Mouse (Mus musculus) forebrain, embryonic 11.5 days (tissue): ENCODE measurements around the gene Mog. TPM values are rescaled to one million over a fixed set of nuclear protein-coding genes. Genes with fewer than 3 reads are reported as not detected.

ENCODE experiments used
- ATAC-seq: fragments of 200-750 bp; cut with Nextera tagmentation; replicated peaks from 2 replicates; pipeline ENCODE4 v1.8.0; 2017; ENCODE audit warnings: moderate TSS enrichment; ENCODE audit not compliant: low FRiP score
- DNase-seq: peaks from one replicate; pipeline ENCODE4 v3.0.0-alpha.2; 2017; ENCODE audit warnings: low spot score
- H3K27ac ChIP-seq: fragments of 300-500 bp; sonication (generic); 2 replicates; pipeline ENCODE4 v1.5.1; 2014; ENCODE audit warnings: low read depth, low read length
- H3K27me3 ChIP-seq: fragments of 300-500 bp; sonication (generic); 2 replicates; pipeline ENCODE4 v1.6.1; 2014; ENCODE audit warnings: mild to moderate bottlenecking, low read length, mixed read lengths; ENCODE audit not compliant: control insufficient read depth, insufficient read depth
- H3K36me3 ChIP-seq: fragments of 300-500 bp; sonication (generic); 2 replicates; pipeline ENCODE4 v1.6.1; 2014; ENCODE audit warnings: mild to moderate bottlenecking, low read length, moderate library complexity, mixed read lengths; ENCODE audit not compliant: control insufficient read depth, insufficient read depth
- H3K4me1 ChIP-seq: fragments of 300-500 bp; sonication (generic); replicated peaks from 2 replicates; pipeline ENCODE4 v1.6.1; 2014; ENCODE audit warnings: low read length, mixed read lengths; ENCODE audit not compliant: control insufficient read depth, insufficient read depth
- H3K4me2 ChIP-seq: fragments of 300-500 bp; sonication (generic); 2 replicates; pipeline ENCODE4 v1.6.1; 2014; ENCODE audit warnings: low read depth, mild to moderate bottlenecking, low read length, moderate library complexity, mixed read lengths; ENCODE audit not compliant: severe bottlenecking
- H3K4me3 ChIP-seq: fragments of 300-500 bp; sonication (generic); 2 replicates; pipeline ENCODE4 v1.5.1; 2014; ENCODE audit warnings: low read depth, low read length
- H3K9ac ChIP-seq: fragments of 300-500 bp; sonication (generic); 2 replicates; pipeline ENCODE4 v1.6.1; 2014; ENCODE audit warnings: low read length
- H3K9me3 ChIP-seq: fragments of 300-500 bp; sonication (generic); 2 replicates; pipeline ENCODE4 v1.6.1; 2016; ENCODE audit warnings: low read length, mixed read lengths; ENCODE audit not compliant: control insufficient read depth
- WGBS: fragments of 180-500 bp; shearing (Covaris S2); extraction: QIAGEN DNeasy Blood & Tissue Kit; methylation state at CpG from one replicate; pipeline ENCODE4 v1.1.7; 2014; 5-methylcytosine and 5-hydroxymethylcytosine counted together
- polyA plus RNA-seq: library from polyadenylated mRNA; unstranded; fragments of >200 nt; fragmentation: Nextera tagmentation; extraction: Ambion mirVana; gene quantifications from 2 replicates; pipeline ENCODE4 v1.2.1, GENCODE M21; 2014

The Mog gene
- 0.39 TPM in 1 of 2 replicates, not detected in the other for polyA plus RNA-seq

GRCm38 (mm10) chr17:37022628-37023576 is at the start of gene Mog:
Mog (minus strand) TSS chr17:37023398.
- H3K27ac ChIP-seq: no peak within 1 kb of the TSS
- no peaks in the 10 kb centered on the region for H3K9me3 ChIP-seq
- H3K4me3 ChIP-seq: no peak within 1 kb of the TSS
- H3K36me3 ChIP-seq: no peaks in the 10 kb centered on the region
- no peak within 1 kb of the TSS for H3K4me2 ChIP-seq
- no peaks in the 10 kb centered on the region for H3K4me1 ChIP-seq
- H3K9ac ChIP-seq: no peak within 1 kb of the TSS
- DNase-seq (no peak), ATAC-seq (no peak)
- no peaks in the 10 kb centered on the region for H3K27me3 ChIP-seq
- 73% methylated on average over 9 of the region's 9 CpGs for WGBS

GRCm38 (mm10) chr17:37072730-37073276 is 49.6 kb upstream of the Mog start:
- Histone ChIP-seq H3K27ac (peak overlapping the region; percentile 46; the same call in 1 of the 2 replicates), H3K27me3 (no peaks in the 10 kb centered on the region), H3K9ac (0 out of 2 replicates have a peak overlapping the region, but pooled peaks have one; percentile 20), H3K4me1 (peaks cover 2% of the 10 kb centered on the region; the same call in 1 of the 2 replicates), H3K36me3 (peaks cover 4% of the 10 kb centered on the region; the same call in 1 of the 2 replicates), H3K9me3 (no peaks in the 10 kb centered on the region), H3K4me3 (no peak overlapping the region), H3K4me2 (no peak overlapping the region)
- DNase-seq (no peak), ATAC-seq (peak; percentile 25; the same call in 1 of the 2 replicates)
- 43% methylated on average over 11 of the region's 11 CpGs for WGBS

GRCm38 (mm10) chr17:37072080-37072729 is 49.0 kb upstream of the Mog start:
- Histone ChIP-seq H3K4me3 (no peak overlapping the region), H3K4me1 (peaks cover 2% of the 10 kb centered on the region; the same call in 1 of the 2 replicates), H3K9me3 (no peaks in the 10 kb centered on the region), H3K36me3 (peaks cover 4% of the 10 kb centered on the region; the same call in 1 of the 2 replicates), H3K9ac (peak overlapping the region; percentile 32; the same call in 1 of the 2 replicates), H3K4me2 (no peak overlapping the region), H3K27me3 (no peaks in the 10 kb centered on the region), H3K27ac (peak overlapping the region; percentile 46; the same call in 1 of the 2 replicates)
- WGBS: 61% methylated on average over 12 of the region's 12 CpGs
- DNase-seq (no peak), ATAC-seq (0 out of 2 replicates have a peak, but pooled peaks have one; percentile 38)

GRCm38 (mm10) chr17:37070121-37070520 is 46.9 kb upstream of the Mog start:
- WGBS: 92% methylated on average over 8 of the region's 8 CpGs
- peaks cover 2% of the 10 kb centered on the region; the same call in 1 of the 2 replicates for H3K4me1 ChIP-seq
- no peaks in the 10 kb centered on the region for H3K9me3 ChIP-seq
- no peaks in the 10 kb centered on the region for H3K27me3 ChIP-seq
- peaks cover 7% of the 10 kb centered on the region; the same call in 1 of the 2 replicates for H3K36me3 ChIP-seq
- ATAC-seq: no peak
- no peak for DNase-seq
- H3K9ac ChIP-seq: no peak overlapping the region
- H3K4me3 ChIP-seq: no peak overlapping the region
- no peak overlapping the region for H3K27ac ChIP-seq
- H3K4me2 ChIP-seq: no peak overlapping the region

DNA sequence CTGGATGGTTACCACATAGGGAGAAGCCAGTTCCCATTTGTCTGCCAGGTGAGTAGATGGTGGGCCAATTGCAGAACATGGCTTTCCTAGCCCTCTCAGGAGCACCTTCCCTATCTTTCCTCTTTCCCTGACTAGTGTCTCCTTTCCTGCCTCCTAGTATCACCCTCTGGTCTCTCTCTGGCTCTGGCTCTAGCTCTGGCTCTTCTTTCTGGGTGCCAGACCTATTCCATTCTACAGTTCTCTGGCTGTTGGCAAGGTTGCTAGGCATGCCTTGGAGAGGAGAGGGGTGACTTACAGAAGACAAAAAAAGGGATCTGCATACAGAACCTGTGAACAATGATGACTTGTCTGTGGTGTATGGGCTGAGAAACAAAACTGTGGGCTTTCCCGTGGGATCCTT is 44.7 kb upstream of the Mog start:
- DNase-seq (no peak), ATAC-seq (no peak)
- no peaks in the 10 kb centered on the region for H3K9me3 ChIP-seq
- WGBS: 83% methylated on average over 1 of the region's 1 CpGs
- peaks cover 7% of the 10 kb centered on the region; the same call in 1 of the 2 replicates for H3K36me3 ChIP-seq
- H3K4me1 ChIP-seq: peaks cover 2% of the 10 kb centered on the region; the same call in 1 of the 2 replicates
- H3K9ac ChIP-seq: no peak overlapping the region
- no peaks in the 10 kb centered on the region for H3K27me3 ChIP-seq
- H3K27ac ChIP-seq: no peak overlapping the region
- no peak overlapping the region for H3K4me3 ChIP-seq
- no peak overlapping the region for H3K4me2 ChIP-seq

DNA sequence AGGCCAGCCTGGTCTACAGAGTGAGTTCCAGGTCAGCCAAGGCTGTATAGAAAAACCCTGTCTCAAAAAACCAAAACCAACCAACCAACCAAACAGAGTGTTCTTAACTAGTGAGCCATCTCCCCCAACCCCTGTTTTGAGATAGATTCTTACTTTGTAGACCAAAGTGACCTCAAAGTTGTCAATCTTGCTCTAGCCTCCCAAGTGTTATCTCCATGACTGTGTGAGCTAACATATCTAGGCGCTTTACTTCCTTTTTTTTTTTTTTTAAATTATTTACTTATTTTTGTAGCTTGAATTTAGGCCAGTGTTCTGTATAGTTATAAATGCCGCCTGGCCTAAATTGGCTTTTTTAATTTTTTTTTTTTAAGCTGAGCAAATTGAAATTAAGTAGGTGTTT is 42.8 kb upstream of the Mog start:
- WGBS: 95% methylated on average over 2 of the region's 2 CpGs
- Histone ChIP-seq H3K4me2 (no peak overlapping the region), H3K27ac (no peak overlapping the region), H3K9me3 (no peaks in the 10 kb centered on the region), H3K36me3 (peaks cover 7% of the 10 kb centered on the region; the same call in 1 of the 2 replicates), H3K27me3 (no peaks in the 10 kb centered on the region), H3K4me1 (0 out of 2 replicates have a peak, but pooled peaks cover 2% of the 10 kb centered on the region), H3K9ac (no peak overlapping the region), H3K4me3 (no peak overlapping the region)
- ATAC-seq (no peak), DNase-seq (no peak)

DNA sequence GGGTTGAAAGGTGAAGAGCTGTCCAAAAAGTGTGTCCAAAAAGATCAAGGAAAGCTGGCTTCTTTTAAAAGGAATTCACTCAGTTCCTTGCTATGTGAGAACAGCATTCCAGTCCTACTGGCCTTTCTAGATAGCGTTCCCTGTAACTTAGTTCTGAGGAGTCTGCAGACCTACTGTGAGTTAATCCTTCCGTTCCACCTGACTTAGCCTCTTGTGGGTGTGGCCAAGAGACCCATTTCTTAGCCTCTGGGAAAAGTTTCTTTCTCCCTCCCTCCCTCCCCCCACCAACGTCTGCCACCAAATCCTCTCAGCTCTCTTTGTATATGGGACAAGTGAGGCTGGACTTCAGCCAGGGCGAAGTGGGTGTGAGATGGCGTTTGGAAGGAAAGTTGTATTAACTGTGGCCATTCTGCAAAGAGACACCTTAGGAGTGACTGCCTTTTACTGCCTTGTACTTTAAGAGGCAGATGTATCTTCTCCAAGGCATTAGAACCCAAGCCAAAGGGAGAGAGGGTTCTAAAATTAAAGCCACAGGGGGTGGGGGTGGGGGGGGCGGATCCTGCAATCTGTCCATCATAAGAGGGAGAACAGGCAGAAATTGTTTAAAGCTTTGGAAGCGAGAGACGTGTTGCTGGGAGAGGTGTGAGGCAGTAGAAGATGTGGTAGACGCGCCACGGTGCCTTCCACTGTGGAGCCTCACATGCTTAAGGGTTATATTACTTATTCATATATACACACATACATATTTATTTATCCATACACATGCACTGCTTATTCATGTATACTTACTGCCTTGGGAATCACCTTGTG is 40.7 kb upstream of the Mog start:
- Histone ChIP-seq H3K4me3 (no peak overlapping the region), H3K36me3 (peaks cover 3% of the 10 kb centered on the region; the same call in 1 of the 2 replicates), H3K27me3 (no peaks in the 10 kb centered on the region), H3K9me3 (no peaks in the 10 kb centered on the region), H3K4me1 (0 out of 2 replicates have a peak, but pooled peaks cover 2% of the 10 kb centered on the region), H3K27ac (no peak overlapping the region), H3K4me2 (no peak overlapping the region), H3K9ac (no peak overlapping the region)
- 59% methylated on average over 11 of the region's 11 CpGs for WGBS
- ATAC-seq (no peak), DNase-seq (no peak)
